Mouse (Mus musculus): ENCODE results near the gene Spire2.
"Not testable (repeated sequence)": the region's sequence is repeated elsewhere in the genome, so short reads cannot be mapped to it uniquely, and the experiment has no call there.

The Spire2 gene

GRCm38 (mm10) chr8:123332262-123333090 is at the start of gene Spire2:
Gene Spire2 (plus strand): TSS chr8:123332713.
- DNase-seq (ENCODE audit: extremely low read depth, low read depth): peak; percentile 51

DNA sequence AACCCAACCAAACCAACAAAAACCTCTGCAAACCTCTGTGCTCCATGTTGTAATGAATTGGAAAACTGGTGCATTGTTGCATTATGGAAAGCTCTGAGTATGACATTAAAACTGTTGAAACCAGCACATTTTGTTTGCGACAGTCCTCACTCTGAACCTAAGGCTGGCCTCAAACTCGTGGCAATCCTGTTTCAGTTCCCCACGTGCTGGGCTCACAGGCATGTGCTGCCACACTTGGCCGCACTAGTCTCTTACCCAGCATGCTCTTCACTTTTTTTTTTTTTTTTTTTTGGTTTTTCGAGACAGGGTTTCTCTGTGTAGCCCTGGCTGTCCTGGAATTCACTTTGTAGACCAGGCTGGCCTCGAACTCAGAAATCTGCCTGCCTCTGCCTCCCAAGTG is 49.5 kb upstream of the Spire2 start:
- DNase-seq (ENCODE audit: extremely low read depth, low read depth): not testable (repeated sequence)

- DNase-seq (ENCODE audit: extremely low read depth, low read depth): no peak
Observed at GRCm38 (mm10) chr8:123283991-123284390, 48.5 kb upstream of the Spire2 start.

DNA sequence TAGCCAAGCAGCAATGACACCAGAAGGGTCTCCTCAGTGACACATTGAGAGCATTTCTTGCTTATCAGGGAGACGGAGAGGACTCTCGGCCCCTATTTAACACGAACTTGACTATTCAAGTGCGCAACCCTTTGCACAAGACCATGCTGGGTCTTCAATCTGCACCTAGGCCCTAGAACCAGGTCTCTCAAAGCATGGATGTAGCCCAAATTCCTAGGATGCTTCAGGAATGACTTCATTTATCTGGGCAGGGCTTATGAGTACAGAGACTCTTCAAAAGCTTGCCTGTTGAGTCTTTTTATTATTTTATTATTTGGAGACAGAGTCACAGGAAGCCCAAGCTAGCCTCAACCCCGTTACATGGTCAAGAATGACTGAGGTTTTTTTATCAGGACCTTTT is 48.0 kb upstream of the Spire2 start:
- DNase-seq (ENCODE audit: extremely low read depth, low read depth): no peak

- DNase-seq (ENCODE audit: extremely low read depth, low read depth): no peak
Observed at GRCm38 (mm10) chr8:123287362-123287761, 45.2 kb upstream of the Spire2 start.

DNA sequence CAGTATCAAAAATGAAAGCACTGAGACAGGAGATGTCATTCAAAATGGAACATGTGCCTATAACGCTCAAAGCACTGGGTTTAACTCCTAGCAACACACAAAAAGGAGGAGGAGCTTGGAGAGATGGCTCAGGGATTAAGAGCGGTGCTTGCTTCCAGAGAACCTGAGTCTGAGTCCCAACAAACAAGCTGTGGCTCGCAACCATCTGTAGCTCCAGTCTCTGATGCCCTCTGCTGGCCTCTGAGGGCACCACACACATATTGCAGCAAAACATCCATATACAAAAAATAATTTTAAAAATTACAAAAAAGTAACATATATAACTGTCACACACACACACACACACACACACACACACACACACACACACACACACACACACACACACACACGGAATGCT is 42.3 kb upstream of the Spire2 start:
- DNase-seq (ENCODE audit: extremely low read depth, low read depth): peak; percentile 15

DNA sequence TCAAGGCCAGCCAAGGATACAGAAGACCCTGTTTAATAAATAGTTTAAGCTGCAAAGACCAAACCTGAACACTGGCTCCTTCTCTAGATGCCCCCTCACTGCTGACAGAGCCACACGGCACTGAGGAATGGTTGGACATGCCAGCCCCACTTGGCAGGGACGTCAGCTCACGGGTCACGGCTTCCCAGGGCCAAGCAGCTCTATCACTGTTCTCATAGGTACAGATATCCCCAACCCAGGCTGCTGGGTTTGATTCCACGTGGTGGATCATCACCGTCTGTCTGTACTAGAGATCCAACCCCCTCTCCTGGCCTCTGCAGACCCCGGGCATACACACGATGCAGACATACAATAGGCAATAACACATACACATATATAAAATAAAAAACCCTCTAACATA is 41.8 kb upstream of the Spire2 start:
- no peak for DNase-seq (ENCODE audit: extremely low read depth, low read depth)

DNA sequence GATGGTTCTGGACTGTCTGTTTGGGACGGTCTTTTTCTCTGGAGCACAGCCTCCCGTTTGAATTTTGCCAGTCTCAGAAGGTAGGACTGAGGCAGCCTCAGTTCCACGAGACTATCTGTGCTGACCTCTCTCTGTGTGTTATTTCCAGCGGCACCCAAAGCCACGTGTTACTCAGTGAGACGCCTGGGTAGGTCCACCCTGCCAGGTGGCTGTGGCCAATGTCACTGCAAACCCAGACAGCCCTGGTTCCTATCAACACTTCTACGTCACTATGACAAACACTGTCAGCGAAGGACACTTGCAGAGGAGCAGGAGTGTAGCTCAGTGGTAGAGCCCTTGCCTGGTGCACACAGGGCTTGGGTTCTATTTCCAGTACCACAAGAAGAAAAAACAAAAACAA is 40.8 kb upstream of the Spire2 start:
- DNase-seq (ENCODE audit: extremely low read depth, low read depth): no peak

DNA sequence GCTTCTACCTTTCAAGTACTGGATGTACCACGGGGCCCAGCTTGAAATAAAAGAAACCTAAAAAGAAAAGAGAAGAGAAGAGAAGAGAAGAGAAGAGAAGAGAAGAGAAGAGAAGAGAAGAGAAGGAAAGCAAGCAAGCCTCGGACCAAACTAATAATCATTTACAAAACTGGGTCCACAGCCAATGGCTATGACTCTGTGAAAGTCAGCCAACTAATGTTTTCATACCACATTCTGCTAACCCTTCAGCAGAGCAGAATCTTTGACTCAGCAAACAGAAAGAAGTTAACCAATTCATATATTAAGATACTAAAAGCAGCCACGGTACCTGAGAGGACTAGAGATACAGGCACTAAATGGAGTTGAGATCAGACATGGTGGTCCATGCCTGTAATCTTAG is 40.2 kb upstream of the Spire2 start:
- DNase-seq (ENCODE audit: extremely low read depth, low read depth): no peak

DNA sequence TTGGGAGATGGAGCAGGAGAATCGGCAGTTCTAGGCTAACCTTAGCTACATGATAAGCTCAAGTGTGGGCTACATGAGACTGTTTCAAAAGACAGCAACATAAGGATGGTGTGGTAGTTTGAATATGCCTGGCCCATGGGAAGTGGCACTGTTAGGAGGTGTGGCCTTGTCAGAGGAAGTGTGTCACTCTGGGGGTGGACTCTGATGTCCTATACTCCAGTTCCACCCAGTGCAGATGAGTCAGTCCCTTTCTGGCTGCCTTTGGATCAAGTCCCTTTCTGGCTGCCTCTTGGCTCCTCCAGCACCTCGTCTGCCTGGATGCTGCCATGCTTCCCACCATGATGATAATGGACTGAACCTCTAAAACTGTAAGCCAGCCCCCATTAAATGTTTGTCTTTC is 39.7 kb upstream of the Spire2 start:
- DNase-seq (ENCODE audit: extremely low read depth, low read depth): no peak

GRCm38 (mm10) chr8:123298301-123298700 is 34.2 kb upstream of the Spire2 start:
- DNase-seq (ENCODE audit: extremely low read depth, low read depth): no peak

DNA sequence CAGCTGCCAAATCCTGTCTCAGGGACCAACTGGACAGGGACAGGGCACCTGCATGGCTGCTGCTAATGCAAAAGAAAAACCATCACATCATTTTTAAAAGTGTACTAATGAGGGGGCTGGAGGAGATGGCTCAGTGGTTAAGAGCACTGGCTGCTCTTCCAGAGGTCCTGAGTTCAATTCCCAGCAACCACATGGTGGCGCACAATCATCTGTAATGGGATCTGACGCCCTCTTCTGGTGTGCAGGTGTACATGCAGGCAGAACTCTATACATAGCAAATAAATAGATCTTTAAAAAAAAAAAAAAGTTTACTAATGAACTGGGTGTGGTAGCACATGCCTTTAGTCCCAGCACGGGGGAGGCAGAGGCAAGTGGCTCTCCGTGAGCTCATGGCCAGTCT is 23.8 kb upstream of the Spire2 start:
- DNase-seq (ENCODE audit: extremely low read depth, low read depth): no peak

DNA sequence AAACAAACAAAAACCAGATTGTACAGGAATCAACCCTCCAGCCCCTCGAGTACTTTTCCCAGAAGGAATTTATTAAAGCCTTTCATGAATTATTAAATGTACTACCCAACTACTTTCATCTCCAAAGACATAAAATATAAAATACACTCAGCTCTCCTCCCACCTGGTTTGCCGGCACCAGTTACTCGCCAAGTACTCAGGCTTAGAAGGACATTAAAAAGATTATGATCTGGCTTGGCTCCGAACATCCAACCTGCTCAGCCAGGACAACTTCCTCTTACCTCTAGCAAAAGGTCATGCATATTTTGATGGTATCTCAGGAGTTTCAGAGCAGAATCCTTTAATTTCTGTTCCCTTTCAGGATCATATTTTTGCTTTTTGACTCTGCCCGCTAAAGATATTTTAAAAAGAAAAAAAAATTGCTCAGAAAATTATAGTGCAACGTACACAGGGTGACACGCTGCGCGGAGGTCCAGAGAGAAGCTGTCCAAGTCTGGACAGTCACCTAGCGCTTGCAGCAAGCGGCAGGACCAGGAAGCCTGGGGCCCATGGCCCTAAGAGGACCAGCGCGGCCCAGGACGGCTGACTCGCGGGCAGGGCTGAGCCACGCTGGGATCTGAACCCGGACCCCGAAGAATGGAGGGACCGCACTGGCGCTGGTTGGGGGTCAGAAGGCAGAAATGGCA is 14.6 kb upstream of the Spire2 start:
- no peak for DNase-seq (ENCODE audit: extremely low read depth, low read depth)

GRCm38 (mm10) chr8:123318467-123318911 is 14.0 kb upstream of the Spire2 start, which contains the start of gene Fanca:
Gene Fanca (minus strand): TSS chr8:123318576.
- DNase-seq (ENCODE audit: extremely low read depth, low read depth): peak; percentile 83

DNA sequence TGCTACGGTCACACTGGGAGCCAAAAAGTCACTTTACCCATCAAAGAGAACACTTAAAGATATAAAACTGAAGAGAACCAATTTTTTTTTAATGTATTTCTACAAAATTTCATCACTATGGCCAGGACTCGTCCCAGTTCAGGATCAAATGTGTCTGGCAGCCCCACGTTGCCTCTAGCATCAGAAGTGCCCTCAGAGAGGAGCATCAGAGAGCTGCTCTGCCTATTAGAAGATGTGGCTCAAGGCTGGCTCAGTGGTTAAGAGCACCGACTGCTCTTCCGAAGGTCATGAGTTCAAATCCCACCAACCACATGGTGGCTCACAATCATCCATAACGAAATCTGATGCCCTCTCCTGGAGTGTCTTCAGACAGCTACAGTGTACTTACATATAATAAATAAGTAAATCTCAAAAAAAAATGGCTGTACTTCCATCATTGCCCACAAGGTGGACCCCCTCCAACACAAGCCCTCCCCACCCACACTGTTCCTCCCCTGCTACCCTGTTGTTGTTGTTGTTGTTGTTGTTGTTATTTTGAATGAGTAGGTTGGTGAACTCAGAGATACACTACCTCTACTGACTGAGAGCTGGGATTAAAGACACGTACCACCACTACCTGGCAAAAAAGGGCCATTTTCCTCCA is 12.9 kb upstream of the Spire2 start:
- DNase-seq (ENCODE audit: extremely low read depth, low read depth): peak; percentile 46

GRCm38 (mm10) chr8:123328552-123328951 is 4.0 kb upstream of the Spire2 start:
- DNase-seq (ENCODE audit: extremely low read depth, low read depth): no peak

GRCm38 (mm10) chr8:123329350-123329749 is 3.2 kb upstream of the Spire2 start:
- DNase-seq (ENCODE audit: extremely low read depth, low read depth): peak; percentile 31

DNA sequence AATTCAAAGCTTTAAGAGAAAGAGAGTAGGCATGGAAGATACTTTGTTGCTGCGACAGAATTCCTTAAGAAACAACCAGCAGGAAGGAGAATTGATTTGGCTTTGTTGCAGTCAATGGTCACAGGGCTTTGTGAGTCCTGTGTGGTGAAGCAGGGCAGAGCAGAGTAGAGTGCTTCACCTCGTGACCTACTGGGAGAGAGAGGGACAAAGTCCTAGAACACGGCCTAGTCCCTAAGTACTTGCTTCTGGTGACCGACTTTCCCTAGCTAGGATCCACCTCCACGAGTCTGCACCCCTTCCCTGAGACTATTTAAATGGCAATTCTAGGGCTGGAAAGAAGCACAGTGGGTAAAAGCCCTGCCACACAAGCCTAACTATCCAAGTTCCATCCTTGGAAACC is 2.6 kb upstream of the Spire2 start:
- DNase-seq (ENCODE audit: extremely low read depth, low read depth): no peak

GRCm38 (mm10) chr8:123330701-123331100 is 1.8 kb upstream of the Spire2 start:
- DNase-seq (ENCODE audit: extremely low read depth, low read depth): no peak

DNA sequence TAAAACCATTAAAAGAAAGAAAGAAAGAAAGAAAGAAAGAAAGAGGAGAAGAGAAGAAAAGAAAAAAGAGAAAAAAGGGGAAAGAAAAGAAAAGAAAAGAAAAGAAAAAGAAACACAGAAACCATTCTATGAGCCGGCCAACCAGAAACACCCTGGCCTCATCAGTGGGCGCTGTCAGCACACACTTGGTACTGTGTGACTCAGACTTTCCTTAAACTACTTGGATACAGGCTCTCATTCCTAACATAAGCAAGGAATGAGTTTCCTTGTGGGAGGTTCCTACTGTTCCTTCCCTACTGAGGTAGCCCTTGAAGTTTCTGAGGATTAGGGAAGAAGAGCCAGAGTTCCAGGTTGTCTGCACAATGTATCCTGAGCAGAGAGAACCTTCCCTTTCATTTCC is 1.2 kb upstream of the Spire2 start:
- DNase-seq (ENCODE audit: extremely low read depth, low read depth): no peak

- DNase-seq (ENCODE audit: extremely low read depth, low read depth): peak; percentile 70
Observed at GRCm38 (mm10) chr8:123331810-123332209, 703 bp upstream of the Spire2 start.

GRCm38 (mm10) chr8:123333091-123333587 is 626 bp downstream of the Spire2 start:
- no peak for DNase-seq (ENCODE audit: extremely low read depth, low read depth)
